Mouse (Mus musculus) liver, embryonic 11.5 days (tissue): ENCODE measurements around the gene Dnmt3l. TPM values are rescaled to one million over a fixed set of nuclear protein-coding genes. Genes with fewer than 3 reads are reported as not detected.
"Not testable (repeated sequence)": the region's sequence is repeated elsewhere in the genome, so short reads cannot be mapped to it uniquely, and the experiment has no call there.

Experiments used
- ATAC-seq: fragments of 200-750 bp; cut with Nextera tagmentation; replicated peaks from 2 replicates; pipeline ENCODE4 v1.8.0; 2017; ENCODE audit warnings: moderate number of reproducible peaks, mild to moderate bottlenecking, moderate TSS enrichment, moderate library complexity; ENCODE audit not compliant: low FRiP score
- DNase-seq: peaks from one replicate; pipeline ENCODE4 v3.0.0-alpha.2; 2017; ENCODE audit warnings: low spot score
- H3K27ac ChIP-seq: fragments of 300-500 bp; sonication (generic); 2 replicates; pipeline ENCODE4 v1.5.1; 2014; ENCODE audit warnings: mild to moderate bottlenecking, low read depth, low read length, control low read depth
- H3K27me3 ChIP-seq: fragments of 300-500 bp; sonication (generic); replicated peaks from 2 replicates; pipeline ENCODE4 v1.6.1; 2014; ENCODE audit warnings: low read length, mixed read lengths; ENCODE audit not compliant: control insufficient read depth, insufficient read depth
- H3K36me3 ChIP-seq: fragments of 300-500 bp; sonication (generic); 2 replicates; pipeline ENCODE4 v1.6.1; 2014; ENCODE audit warnings: mild to moderate bottlenecking, low read length, moderate library complexity, mixed read lengths; ENCODE audit not compliant: control insufficient read depth, insufficient read depth
- H3K4me1 ChIP-seq: fragments of 300-500 bp; sonication (generic); replicated peaks from 2 replicates; pipeline ENCODE4 v1.6.1; 2014; ENCODE audit warnings: low read length, mixed read lengths; ENCODE audit not compliant: control insufficient read depth, insufficient read depth
- H3K4me2 ChIP-seq: fragments of 300-500 bp; sonication (generic); 2 replicates; pipeline ENCODE4 v1.6.1; 2014; ENCODE audit warnings: mild to moderate bottlenecking, control low read depth, moderate library complexity
- H3K4me3 ChIP-seq: fragments of 300-500 bp; sonication (generic); 2 replicates; pipeline ENCODE4 v1.5.1; 2014; ENCODE audit warnings: low read depth, low read length, control low read depth
- H3K9ac ChIP-seq: fragments of 300-500 bp; sonication (generic); 2 replicates; pipeline ENCODE4 v1.6.1; 2014; ENCODE audit warnings: low read depth, low read length, control low read depth
- H3K9me3 ChIP-seq: fragments of 300-500 bp; sonication (generic); 2 replicates; pipeline ENCODE4 v1.6.1; 2016; ENCODE audit warnings: low read length, inconsistent platforms, mixed read lengths; ENCODE audit not compliant: control insufficient read depth
- WGBS: fragments of 180-500 bp; shearing (Covaris S2); extraction: QIAGEN DNeasy Blood & Tissue Kit; methylation state at CpG from one replicate; pipeline ENCODE4 v1.1.7; 2014; 5-methylcytosine and 5-hydroxymethylcytosine counted together
- polyA plus RNA-seq: library from polyadenylated mRNA; unstranded; fragments of >200 nt; fragmentation: Nextera tagmentation; extraction: Ambion mirVana; gene quantifications from 2 replicates; pipeline ENCODE4 v1.2.1, GENCODE M21; 2014

The Dnmt3l gene
- polyA plus RNA-seq, 1 experiment from 2014 or later = not detected

DNA sequence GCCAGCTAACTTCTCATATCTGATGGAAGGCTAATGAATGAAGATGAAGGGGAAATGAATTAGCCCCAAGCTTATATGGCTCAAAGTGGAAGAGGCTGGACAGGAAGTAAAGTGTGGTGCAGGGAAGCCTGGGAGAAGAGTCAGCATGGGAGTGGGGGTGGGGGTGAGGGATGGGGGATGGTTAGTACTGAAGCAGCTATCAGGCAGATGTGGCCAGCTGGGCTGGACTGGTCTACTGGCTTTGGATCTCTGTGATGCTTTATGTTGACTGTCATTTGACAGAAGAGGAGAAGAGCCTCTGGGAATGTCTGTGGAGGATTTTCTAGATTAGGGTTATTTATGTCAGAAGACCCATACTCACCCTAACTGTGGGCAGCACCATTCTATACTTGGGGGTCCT, 53.5 kb downstream of the Dnmt3l start:
- H3K9ac ChIP-seq = no peak overlapping the region
- no peak overlapping the region for H3K4me2 ChIP-seq
- no peaks in the 10 kb centered on the region for H3K36me3 ChIP-seq
- no peaks in the 10 kb centered on the region for H3K9me3 ChIP-seq
- DNase-seq = no peak
- no peak overlapping the region for H3K4me3 ChIP-seq
- no peak for ATAC-seq
- H3K27ac ChIP-seq = no peak overlapping the region
- no peaks in the 10 kb centered on the region for H3K27me3 ChIP-seq
- H3K4me1 ChIP-seq = no peaks in the 10 kb centered on the region

DNA sequence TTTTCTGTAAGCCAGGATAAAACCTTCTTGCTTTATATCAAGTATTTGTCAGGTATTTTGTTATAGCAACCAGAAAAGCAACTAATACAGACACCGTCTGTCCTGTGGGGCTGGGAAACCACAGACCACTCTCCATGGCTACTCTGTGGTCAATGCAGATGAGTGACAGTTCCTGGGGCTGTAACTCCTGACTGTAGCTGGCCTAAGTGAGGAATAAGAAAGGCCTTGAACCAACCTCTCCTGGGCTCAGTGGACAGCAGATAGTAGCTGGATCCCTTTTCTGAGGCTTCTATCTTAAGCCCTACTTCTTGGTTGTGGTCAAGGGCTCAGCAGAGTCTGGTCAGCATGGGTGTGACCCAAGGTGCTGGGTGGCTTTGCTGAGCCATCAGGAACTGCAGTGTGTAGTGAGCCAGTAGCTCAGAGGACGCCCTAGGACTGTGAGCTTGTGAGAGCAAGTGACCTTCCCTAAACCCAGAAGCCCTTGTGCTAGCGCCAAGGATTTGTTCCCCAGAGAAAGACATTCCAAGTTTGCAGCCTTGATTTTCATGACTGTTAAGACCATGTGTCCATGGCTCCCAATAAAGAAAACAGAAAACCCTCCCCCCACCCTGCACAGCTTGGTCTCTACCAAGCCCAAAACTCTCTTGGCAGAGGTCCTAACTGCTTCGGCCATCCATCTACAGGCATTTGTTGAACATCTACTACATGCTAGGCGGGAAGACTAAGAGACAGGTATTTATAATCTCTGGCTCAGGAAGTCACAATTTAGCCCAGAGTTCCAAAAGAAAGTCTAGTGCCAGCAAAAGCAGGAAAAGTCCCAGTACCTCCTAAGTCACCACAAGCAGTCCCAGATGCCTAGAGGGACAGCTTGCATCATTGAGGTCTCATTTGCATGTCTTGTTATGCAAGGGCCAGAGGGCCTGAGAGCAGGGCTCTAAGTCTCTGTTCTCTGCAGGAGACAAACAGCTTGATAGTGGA, 54.5 kb downstream of the Dnmt3l start:
- H3K4me2 ChIP-seq = no peak overlapping the region
- WGBS = 76% methylated on average over 5 of the region's 5 CpGs

DNA sequence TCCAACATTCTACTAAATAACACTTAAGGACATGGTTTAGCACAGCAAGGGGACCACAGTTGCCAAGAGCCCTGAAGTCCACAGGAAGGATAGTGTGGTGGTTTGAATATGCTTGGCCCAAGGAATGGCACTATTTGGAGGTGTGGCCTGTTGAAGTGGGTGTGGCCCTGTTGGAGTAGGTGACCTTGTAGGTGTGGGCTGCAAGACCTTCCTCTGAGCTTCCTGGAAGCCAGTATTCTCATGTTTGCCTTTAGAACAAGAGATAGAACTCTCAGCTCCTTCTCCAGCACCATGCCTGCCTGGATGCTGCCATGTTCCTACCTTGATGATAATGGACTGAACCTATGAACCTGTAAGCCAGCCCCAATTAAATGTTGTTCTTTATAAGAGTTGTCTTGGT, 58.1 kb downstream of the Dnmt3l start:
- H3K27me3 ChIP-seq, DNase-seq, H3K4me2 ChIP-seq, H3K4me1 ChIP-seq, H3K4me3 ChIP-seq, ATAC-seq, H3K9me3 ChIP-seq, H3K27ac ChIP-seq, H3K36me3 ChIP-seq, H3K9ac ChIP-seq: not testable (repeated sequence)

More for the DNA sequence above, 54.5 kb downstream of the Dnmt3l start:
- no peak for ATAC-seq
- no peaks in the 10 kb centered on the region for H3K36me3 ChIP-seq
- H3K4me1 ChIP-seq = no peaks in the 10 kb centered on the region; the same call in 1 of the 2 replicates
- H3K27me3 ChIP-seq = no peaks in the 10 kb centered on the region
- no peak overlapping the region for H3K27ac ChIP-seq
- no peak overlapping the region for H3K9ac ChIP-seq
- H3K4me3 ChIP-seq = no peak overlapping the region
- no peaks in the 10 kb centered on the region for H3K9me3 ChIP-seq
- DNase-seq = no peak

DNA sequence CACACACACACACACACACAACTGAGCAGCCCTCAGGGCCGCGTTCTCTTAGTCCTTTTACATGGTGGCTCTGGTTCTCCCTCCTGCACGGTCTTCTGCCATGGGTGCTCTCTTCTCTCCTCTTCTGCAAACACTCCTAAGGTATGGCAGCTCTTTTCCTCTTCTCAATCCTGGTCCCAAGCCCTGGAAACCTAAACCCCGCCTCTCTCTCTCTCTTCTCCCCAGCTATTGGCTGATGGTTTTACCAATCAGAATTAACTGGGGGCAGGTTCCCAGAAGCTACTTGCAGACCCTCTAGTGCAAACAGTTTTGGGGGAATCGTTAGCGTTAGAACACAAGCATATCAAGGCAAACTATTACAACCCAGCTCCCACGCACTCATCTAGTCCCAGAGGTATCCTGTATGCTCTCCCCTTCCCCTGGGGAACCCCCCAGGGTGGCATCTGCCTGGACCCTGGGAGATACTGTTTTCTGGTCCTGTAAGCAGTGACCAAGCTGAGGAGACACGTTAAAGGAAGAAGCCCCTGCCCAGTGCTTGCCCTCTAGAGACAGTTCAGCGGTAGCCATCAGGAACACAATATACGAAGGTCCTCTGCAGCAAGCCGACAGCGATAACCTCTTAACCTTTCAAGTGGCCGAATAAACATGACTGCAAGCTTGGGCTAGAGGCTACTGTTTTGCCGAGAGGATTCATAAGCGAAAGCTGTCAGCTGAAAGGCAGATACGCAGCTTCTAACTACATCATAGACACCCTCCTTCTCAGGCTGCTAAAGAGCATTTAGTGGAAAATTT, 59.4 kb downstream of the Dnmt3l start:
- H3K9me3 ChIP-seq = no peaks in the 10 kb centered on the region
- H3K4me1 ChIP-seq = no peaks in the 10 kb centered on the region; the same call in 1 of the 2 replicates
- H3K27me3 ChIP-seq = no peaks in the 10 kb centered on the region
- peak overlapping the region; percentile 31 for H3K4me3 ChIP-seq
- WGBS = 25% methylated on average over 16 of the region's 16 CpGs
- no peak overlapping the region for H3K9ac ChIP-seq
- peak overlapping the region; percentile 59 for H3K4me2 ChIP-seq
- peak overlapping the region; percentile 63 for H3K27ac ChIP-seq
- peak; percentile 46 for DNase-seq
- H3K36me3 ChIP-seq = no peaks in the 10 kb centered on the region
- ATAC-seq = peak; percentile 56; the same call in 1 of the 2 replicates

DNA sequence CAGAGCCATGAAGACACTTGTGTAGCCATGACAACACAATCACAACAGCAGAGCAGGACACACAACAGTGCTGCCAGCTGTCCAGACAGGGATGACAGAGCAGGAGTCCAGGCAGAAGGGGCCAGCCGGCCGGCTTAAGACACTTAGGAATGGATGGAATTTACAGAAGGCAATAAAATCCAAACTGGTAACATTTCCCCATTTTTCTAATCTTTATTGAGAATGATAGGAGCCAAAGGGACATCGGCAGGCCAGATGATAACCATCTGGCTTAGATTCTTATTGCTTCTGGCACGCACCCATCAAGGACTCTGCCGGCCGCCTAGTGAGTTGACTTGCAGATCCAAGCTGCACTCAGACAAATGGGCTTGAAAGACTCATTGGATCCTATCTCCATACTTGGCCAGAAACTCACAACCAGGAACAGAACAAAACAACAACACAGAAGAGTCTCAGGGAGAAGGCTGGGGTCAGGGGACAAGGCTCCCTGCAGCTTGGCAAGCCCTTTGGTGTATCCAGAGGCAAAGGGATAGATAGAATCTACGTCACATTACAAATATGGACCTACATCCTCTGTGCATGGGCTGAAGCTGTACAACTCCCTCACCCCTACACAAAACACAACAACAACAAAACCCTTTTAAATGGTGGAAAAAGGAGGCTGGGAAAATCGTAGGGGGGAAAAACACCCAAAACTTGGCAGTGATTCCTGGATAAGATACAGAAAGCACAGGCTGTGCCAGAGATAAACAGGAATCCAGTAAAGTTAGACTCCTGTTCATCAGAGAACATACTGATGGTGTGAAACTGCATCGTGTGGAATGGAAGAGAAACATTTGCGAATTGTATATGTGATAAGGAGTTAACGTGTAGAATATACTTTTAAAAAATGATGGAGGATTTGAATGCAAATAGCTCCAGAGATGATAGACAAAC, 63.1 kb downstream of the Dnmt3l start:
- ATAC-seq = no peak
- Histone ChIP-seq H3K36me3 (no peaks in the 10 kb centered on the region), H3K4me1 (no peaks in the 10 kb centered on the region; the same call in 1 of the 2 replicates), H3K9me3 (no peaks in the 10 kb centered on the region), H3K4me2 (no peak overlapping the region), H3K27ac (no peak overlapping the region), H3K9ac (no peak overlapping the region), H3K4me3 (no peak overlapping the region), H3K27me3 (no peaks in the 10 kb centered on the region)
- no peak for DNase-seq
- WGBS = 73% methylated on average over 11 of the region's 11 CpGs

DNA sequence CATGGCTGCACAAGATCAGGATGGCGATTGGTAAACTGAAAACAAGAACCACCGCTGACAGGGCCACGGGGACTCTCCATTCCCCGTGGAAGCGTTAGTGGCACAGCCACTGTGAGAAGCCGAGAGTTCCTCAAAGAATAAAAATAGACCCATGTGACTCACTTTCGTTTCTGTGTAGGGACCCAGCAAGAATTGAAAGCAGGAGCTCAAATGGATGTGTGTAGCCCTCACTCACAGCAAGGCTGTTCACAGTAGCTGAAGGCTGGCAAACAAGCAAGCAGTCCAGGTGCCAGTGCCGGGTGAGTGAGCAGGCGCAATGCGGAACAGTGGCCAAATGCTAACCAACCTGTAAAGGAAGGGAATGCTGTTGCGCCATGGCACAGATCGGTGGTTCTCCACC, 63.8 kb downstream of the Dnmt3l start:
- Histone ChIP-seq H3K9ac (no peak overlapping the region), H3K4me1 (no peaks in the 10 kb centered on the region; the same call in 1 of the 2 replicates), H3K27me3 (no peaks in the 10 kb centered on the region), H3K36me3 (no peaks in the 10 kb centered on the region), H3K9me3 (no peaks in the 10 kb centered on the region), H3K27ac (no peak overlapping the region), H3K4me2 (no peak overlapping the region), H3K4me3 (no peak overlapping the region)
- ATAC-seq (no peak), DNase-seq (no peak)
- 76% methylated on average over 12 of the region's 12 CpGs for WGBS
